Mouse (Mus musculus) subcutaneous adipose tissue, adult 2 months (tissue): Measurements from ENCODE around the gene Hexb. TPM values are rescaled to one million over a fixed set of nuclear protein-coding genes. Genes with fewer than 3 reads are reported as not detected.

Experiments used
- polyA plus RNA-seq: library from polyadenylated mRNA; depleted of rRNA; stranded (reverse); fragments of >200 nt; gene quantifications from 2 replicates; pipeline ENCODE4 v1.2.3, GENCODE M21; 2012; ENCODE audit warnings: low replicate concordance; rRNA removed

Gene Hexb
- polyA plus RNA-seq, result 49.8 and 83.9 TPM in 2 replicates

GRCm38 (mm10) chr13:97197932-97198562 is at the start of gene Hexb:
Gene Hexb, minus strand, starts transcription at chr13:97198357.

GRCm38 (mm10) chr13:97240965-97241786 is 43.0 kb upstream of the Hexb start, which contains the start of gene Enc1:
Gene Enc1, plus strand, starts transcription at chr13:97241105.

GRCm38 (mm10) chr13:97137466-97138400 is 60.4 kb downstream of the Hexb start, which contains the start of the genes Gfm2 and Nsa2:
Gene Gfm2, plus strand, starts transcription at chr13:97137937.
Gene Nsa2, minus strand, starts transcription at chr13:97137937.

Other genes starting within 250 kb of the Hexb start
- gene 1700029F12Rik, start 164.0 kb downstream of the Hexb start, polyA plus RNA-seq, result not detected in 2 replicates
- 0.17 TPM in 1 of 2 replicates, not detected in the other for gene Fam169a, start 131.1 kb downstream of the Hexb start, polyA plus RNA-seq
- gene Gm6169, start 99.1 kb downstream of the Hexb start, polyA plus RNA-seq, result 5.1 and 7.7 TPM in 2 replicates
- 25.0 and 26.3 TPM in 2 replicates for gene Gfm2, start 60.4 kb downstream of the Hexb start, polyA plus RNA-seq
- gene Nsa2, start 60.4 kb downstream of the Hexb start, polyA plus RNA-seq, result 20.9 and 36.8 TPM in 2 replicates
- 10.9 and 16.6 TPM in 2 replicates for gene Enc1, start 42.7 kb upstream of the Hexb start, polyA plus RNA-seq